ENCODE assay signal across 8 mouse cellular contexts in the genomic region with DNA sequence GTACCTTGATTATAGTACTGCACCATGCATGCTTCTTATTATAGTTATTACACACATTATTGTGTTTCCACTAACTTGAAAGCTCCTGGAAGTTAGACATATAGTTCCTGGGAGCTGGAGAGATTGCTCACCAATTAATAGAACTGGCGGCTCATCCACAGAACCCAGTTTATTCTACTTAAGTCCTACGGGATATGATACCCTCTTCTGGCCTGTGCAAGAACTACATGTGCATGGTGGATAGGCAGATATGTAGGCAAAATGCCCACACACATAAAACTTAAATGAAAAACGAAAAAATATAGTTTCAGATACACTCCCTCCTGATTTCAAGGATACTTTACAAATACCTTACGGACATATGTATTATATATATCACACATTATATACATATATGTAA. TPM values are rescaled to one million over a fixed set of nuclear protein-coding genes. Genes with fewer than 3 reads are reported as not detected.
DNase-seq lines count a peak whose midpoint lies in the region; TF ChIP-seq lines count a peak whose summit lies in the region.

No protein-coding gene starts in this region.

- intact Hi-C loops in gastrocnemius, adult 2 months (cut with DNase I): no loop called here
- intact Hi-C loops in gastrocnemius, postnatal 36 days (cut with DNase I): no loop called here
- intact Hi-C loops in heart, postnatal 36 days (cut with DNase I): loop anchor here (5.0 kb wide), 1 partner anchor 322 kb away; no protein-coding TSS in a partner anchor

- no peak for TF ChIP-seq POLR2A in spleen, adult 2 months (IDR thresholded peaks at IDR 0.05; ENCODE audit: low read depth, low read length)

- H3K27me3 ChIP-seq in spleen, adult 2 months (ENCODE audit: control insufficient read depth, insufficient read depth, low read length): no peaks in the 10 kb centered on the region
- H3K27me3 ChIP-seq in splenic B cell, adult 2 months (ENCODE audit: control insufficient read depth, insufficient read depth, low read length, poor library complexity, severe bottlenecking): no peaks in the 10 kb centered on the region

- TF ChIP-seq CTCF in gastrocnemius, adult 2 months (IDR thresholded peaks at IDR 0.05): peak; percentile 17; the same call in 1 of the 2 replicates
- TF ChIP-seq CTCF in spleen, adult 2 months (IDR thresholded peaks at IDR 0.05; ENCODE audit: extremely low read depth, insufficient read depth, insufficient read length, insufficient replicate concordance): no peak

- H3K4me1 ChIP-seq in spleen, adult 2 months (ENCODE audit: control insufficient read depth, insufficient read depth, insufficient read length): no peaks in the 10 kb centered on the region

- no peak overlapping the region for H3K27ac ChIP-seq in gastrocnemius, adult 2 months
- H3K27ac ChIP-seq in spleen, adult 2 months (ENCODE audit: insufficient read depth, low read length): no peak overlapping the region

- H3K4me3 ChIP-seq in gastrocnemius, adult 2 months: no peak overlapping the region
- no peak overlapping the region for H3K4me3 ChIP-seq in spleen, adult 2 months (ENCODE audit: extremely low read depth, insufficient read depth, insufficient read length)

- DNase-seq in gastrocnemius, adult 2 months: no peak
- DNase-seq in gastrocnemius, postnatal 36 days: no peak
- peak; percentile 0 to 6 for DNase-seq in spleen, adult 2 months (ENCODE audit: low read depth in 1 of 2, low spot score in 2 of 2)
- no peak for DNase-seq in spleen, adult 12 weeks (ENCODE audit: low spot score)
- DNase-seq in heart, postnatal 36 days: peak; percentile 2 to 5
- DNase-seq in splenic B cell, adult 2 months (ENCODE audit: low read depth, low spot score): peak; percentile 66
- no peak for DNase-seq in cerebellum, adult 9-11 months
- no peak for DNase-seq in ovary, postnatal 14 days (ENCODE audit: low spot score)

- WGBS in spleen, adult 2 months: 46% methylated on average over 4 of the region's 4 CpGs

- H3K36me3 ChIP-seq in spleen, adult 2 months (ENCODE audit: control insufficient read depth, insufficient read depth, low read length): no peaks in the 10 kb centered on the region
- H3K36me3 ChIP-seq in splenic B cell, adult 2 months (ENCODE audit: control insufficient read depth, insufficient read depth, low read length, poor library complexity, severe bottlenecking): no peaks in the 10 kb centered on the region

RNA-seq across cellular contexts. Expression of gene Vsig4, which starts 36.5 kb away (rescaled TPM):
- total RNA-seq in gastrocnemius, adult 2 months (2021): not detected
- not detected for total RNA-seq in gastrocnemius, postnatal 36 days (2021)
- polyA plus RNA-seq in spleen, adult 2 months (2012; rRNA removed): 0.09 TPM in 1 of 2 replicates, not detected in the other
- under 1 TPM; 0.75 to 0.98 TPM for total RNA-seq in heart, postnatal 36 days (2021)

Comparison
In these comparisons a context has a peak if more than half of its experiments do, and no peak if none do; other contexts are left out.
1. DNase-seq: peak in spleen, adult 2 months (2 of 2), heart, postnatal 36 days (2 of 2) and splenic B cell, adult 2 months (single experiment); none in gastrocnemius, adult 2 months (single experiment), gastrocnemius, postnatal 36 days (0 of 2), spleen, adult 12 weeks (single experiment), cerebellum, adult 9-11 months (single experiment) and ovary, postnatal 14 days (single experiment).